Mouse (Mus musculus) embryonic fibroblast, embryonic 13.5 days (primary cell): ENCODE results near the gene Itsn1.

ENCODE experiments used
- CTCF ChIP-seq: IDR thresholded peaks from 2 replicates; pipeline ENCODE4 v1.5.1; 2011; ENCODE audit warnings: mild to moderate bottlenecking, control low read depth, low read length, moderate library complexity, borderline replicate concordance; ENCODE audit not compliant: insufficient read depth
- POLR2A ChIP-seq: IDR thresholded peaks from 2 replicates; pipeline ENCODE4 v1.6.1; 2011; ENCODE audit warnings: low read depth, mild to moderate bottlenecking, control low read depth, low read length, moderate library complexity

- no peak for TF ChIP-seq POLR2A
- no peak for TF ChIP-seq CTCF
These were observed 206.6 kb downstream of the Itsn1 start for GRCm38 (mm10) chr16:91935726-91936125.
